Mouse (Mus musculus) embryo, embryonic 11.5 days (tissue): ENCODE results near the gene Fancm.
"Not testable (repeated sequence)": the region's sequence is repeated elsewhere in the genome, so short reads cannot be mapped to it uniquely, and the experiment has no call there.

Source experiments
- DNase-seq: peaks from one replicate; pipeline ENCODE4 v3.0.0-alpha.2; 2012; ENCODE audit warnings: low read depth, low spot score

The Fancm gene

DNA sequence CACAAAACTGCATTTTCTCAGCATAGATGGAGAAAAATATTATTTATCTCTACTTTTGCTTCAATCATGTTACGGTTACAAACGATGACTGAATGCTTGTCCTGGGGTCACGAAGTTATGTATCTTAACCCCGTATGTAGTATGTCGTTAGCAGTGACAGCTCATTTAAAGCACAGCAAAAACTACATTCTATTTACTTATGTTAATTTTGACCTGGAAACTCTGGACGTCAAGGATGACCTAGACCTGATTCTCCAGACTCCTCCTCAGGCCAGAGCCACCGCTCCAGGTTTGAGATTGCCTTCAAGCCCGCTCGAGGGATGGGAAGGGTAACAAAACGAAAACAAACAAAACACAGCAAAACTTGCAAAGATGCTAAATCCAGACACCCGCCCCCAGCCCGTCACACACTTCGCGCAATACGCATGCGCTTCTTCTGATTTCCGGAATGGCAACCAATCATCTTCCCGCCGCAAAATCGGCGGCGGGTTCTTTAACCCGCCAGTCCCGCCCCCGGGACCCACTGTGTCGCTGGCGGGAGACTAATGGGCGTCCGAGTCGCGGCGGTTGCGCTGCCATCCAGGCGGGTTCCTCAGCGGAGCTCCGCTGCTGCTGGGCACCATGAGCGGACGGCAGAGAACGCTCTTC lies at the start of gene Fancm:
Fancm (plus strand) TSS at position 519 of the 648 bp plus-strand sequence.
- peak; percentile 87 for DNase-seq

DNA sequence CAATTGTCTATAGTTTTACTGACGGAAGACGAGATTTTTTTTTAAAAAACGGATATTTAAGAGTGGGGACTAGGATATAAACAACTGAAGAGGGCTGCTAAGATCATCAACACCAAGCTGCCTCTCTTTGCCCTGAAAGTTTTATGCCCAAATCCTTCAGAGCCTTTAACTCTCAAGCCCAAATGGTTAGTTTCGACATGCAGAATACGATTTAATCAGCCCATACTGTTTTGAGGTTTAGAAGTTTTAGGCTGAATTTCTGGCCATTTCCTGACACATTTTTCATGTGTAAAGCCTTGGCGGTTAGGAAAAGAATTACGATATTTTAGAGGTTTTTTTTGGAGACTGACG lies 39.6 kb upstream of the Fancm start:
- DNase-seq: no peak

DNA sequence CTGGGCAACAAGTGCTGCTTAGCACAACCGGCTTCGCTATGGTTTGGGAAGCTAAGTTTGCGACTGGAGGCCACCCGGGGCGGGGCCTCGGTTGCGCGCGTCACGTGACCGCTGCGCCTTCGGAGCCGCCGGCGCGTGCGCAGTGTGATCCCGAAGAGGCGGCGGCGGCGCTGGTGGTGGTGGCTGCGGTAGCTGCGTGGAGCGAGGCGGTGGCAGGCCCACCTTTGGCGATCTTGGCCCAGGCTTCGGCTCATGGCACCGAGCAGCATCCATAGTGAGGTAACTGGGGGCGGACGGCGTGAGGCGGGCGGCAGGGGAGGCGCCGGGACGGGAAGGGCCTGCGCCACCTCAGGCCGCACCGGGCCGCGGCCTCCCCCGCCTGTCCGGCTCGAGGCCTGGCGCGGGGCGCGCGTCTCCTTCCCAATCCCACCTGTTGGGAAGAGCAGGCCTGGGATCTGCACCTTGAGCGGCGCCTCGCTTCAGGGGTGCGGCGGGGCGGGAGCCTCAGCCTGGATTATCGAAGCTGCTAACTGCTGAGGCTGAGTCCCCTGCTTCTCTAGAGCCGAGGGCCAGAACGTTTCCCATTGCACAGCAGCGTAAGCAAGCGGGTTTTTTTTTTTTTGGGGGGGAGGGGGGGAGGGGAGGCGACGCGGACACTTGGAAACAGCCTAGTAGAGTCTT lies 39.1 kb upstream of the Fancm start, which contains the start of gene Prpf39:
Prpf39 (plus strand) TSS at position 144 of the 681 bp plus-strand sequence.
- peak; percentile 85 for DNase-seq

DNA sequence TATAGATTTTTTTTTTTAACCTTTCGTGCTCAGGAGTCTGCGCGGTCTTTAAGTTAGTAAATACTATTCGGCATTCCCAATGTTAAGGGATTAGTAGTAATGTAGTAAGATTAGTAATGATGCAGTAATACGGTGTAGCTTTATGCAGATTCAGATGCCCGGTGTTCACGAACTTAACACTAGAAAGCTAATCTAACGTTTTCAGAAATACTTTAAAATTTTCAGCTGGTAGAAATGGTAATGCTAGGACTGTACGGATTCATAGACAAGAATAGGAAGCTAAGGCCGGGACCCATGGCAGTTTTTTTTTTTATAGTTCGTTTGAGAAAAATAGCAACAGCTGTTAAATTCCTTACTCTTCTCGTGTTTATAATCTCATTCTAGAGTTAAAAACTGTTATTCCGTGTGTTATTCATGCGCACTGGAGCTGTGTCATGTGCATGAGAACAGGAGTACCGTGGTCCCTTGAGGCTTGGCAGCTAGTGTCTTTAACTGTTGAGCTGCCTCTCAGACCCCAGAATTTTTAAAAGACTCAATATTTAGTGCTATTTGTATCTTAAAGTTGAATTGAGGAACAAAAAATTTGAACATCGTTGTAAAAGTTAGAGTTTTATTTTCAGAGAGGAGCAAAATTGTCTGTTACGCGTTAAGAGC lies 38.4 kb upstream of the Fancm start:
- DNase-seq: no peak

DNA sequence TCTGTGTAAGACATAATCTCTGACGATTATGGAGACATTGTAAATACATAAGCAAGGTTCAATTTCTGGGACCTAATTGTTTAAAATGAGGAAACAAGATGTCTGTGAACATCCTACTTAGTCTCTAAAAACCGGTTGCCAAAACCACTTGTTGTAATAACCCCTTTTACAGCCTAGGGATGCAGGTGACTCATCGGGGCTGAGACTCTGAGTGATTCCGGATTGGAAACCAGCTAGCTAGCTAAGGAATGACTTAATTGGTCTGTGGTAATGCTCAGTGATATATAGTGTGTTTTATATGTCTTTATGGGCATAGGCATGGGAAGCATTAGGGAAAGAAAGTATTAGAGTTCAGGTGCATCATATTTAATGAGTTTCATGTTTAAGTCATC lies 37.9 kb upstream of the Fancm start:
- DNase-seq: no peak

DNA sequence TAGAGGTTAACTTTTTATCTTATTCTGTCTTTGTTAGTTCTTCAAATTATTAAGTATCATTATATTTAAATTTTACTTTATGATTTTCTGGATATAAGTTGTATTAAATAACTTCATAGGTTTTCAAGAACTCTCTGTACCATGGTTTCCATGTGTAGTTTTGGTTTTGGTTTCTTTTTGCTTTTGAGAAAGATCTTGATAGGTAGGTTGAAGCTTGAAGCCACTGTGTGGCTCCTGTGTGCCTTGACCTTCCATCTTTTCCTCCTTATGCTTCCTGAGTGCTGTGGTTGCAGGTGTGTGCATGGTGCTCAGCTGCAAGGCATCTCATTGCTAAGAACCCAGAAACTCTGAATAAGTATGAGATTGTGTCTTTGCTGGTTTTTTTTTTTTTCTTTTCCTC lies 26.6 kb upstream of the Fancm start:
- no peak for DNase-seq

DNA sequence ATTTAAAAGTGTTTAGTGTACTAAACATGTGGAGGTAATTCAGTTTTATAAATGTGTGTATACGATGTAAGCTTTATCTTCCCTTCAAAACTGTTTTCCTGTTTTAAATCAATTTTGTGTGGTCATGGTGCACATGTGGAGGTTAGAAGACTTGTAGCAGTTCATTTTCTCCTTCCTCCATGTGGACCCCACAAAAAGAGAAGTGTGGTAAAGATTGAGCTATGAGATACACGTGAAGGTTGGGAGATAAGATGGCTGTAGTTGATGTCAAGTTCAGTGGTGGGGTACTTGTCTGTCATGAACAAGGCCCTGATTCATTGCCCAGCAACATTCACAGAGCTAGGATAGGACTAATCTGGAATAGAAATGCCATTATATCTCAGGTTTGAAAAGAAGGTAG lies 17.2 kb upstream of the Fancm start:
- DNase-seq: no peak

DNA sequence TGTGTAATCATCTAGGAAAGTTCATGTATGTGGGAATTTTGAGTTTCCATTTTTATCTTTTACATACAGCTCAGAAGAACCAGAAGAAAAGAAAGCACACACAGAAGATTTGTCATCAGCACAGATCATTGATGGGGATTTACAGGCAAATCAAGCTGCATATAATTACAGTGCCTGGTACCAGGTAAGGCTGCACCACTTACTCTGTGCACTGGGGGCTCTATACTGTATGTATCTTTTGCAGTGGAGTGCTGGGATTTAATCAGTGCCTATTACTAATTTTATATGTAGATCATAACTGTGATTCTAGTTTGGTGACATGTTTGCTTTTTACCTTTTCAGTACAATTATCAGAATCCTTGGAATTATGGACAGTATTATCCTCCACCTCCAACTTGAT lies 14.3 kb upstream of the Fancm start:
- DNase-seq: no peak

DNA sequence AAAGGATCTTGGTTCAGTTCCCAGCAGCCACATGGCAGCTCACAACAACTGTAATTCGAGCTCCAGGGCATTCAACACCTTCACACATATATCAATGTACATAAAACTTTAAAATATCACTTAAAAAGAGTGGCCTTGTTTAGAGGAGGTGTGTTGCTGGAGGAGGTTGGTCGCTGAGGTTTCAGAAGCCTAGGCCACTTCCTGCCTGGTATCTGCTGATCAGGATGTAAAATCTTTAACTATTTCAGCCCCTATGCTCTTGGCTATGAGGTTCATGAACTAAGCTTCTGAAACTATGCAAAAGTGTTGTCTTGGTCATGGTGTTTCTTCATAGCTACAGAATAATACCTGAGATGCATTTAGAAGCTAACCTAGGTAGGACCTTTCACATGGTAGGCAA lies 10.2 kb upstream of the Fancm start:
- DNase-seq: no peak

DNA sequence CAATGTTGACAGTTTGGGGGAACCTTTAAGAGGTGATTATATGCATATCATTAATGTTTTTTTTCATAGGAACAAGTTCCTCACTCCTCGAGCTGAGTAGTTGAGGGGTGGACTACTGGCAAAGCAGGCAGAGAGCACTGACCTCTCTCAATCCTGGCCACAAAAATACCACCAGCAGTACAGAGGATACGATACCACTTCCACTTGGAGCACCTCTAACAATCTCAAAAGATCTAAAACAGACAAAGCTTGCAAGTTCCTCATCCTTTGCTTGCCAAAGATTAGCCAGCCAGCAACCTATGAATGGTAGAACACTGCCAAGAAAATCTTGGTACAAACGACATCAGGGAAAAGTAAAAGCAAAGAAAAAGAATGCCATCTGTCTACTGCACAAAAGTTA lies 9.2 kb upstream of the Fancm start:
- DNase-seq: no peak

DNA sequence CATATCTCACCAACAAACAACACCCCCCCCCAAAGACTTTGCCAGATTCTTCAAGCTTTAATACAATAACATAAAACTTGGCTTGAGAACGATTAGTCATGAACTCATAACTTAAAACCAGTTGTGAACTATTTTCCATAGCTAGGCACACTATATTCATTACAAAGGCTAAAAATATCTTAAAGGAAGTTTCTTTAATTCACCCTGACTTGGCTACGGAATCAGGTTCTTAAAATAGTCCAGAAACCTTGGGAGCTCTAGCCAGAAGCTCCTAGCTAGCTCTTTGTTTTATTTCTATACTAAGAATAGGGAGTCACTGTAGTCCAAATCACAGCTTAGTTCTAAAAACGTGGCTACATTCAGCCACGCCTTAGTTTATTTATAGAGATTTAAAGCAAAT lies 7.0 kb upstream of the Fancm start:
- DNase-seq: no peak

DNA sequence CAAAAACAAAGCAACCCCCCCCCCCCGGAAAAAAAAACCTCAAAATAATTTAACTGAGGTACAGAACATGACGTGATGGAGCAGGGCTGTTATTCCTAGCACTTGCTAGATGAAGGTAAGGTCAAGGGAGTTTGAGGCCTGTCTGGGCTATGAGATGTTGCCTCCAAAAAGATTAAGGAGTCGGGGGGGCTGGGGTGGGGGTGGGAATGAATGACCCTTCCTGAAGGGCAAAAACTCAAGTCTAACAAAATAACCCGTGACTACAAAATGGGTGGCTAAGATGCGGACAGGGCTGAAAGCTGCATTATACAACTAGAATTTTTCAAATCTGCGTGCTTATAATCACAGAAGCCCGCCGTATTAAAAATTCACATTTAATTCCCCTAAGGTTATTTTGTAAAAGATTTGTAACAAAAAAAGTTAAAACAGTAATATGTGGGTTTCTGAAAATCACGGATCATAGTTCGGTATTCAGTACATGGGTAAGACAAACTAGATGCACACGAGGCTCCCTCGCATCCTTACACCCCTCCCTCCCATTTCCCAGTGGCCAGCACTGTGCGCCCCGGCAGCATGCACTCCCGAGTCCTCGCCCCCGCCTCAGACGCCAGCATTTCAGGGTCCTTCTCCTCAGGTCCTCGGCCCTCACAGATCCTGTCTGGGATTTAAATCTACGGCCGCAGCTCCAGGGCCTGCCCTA lies 2.3 kb upstream of the Fancm start:
- no peak for DNase-seq

DNA sequence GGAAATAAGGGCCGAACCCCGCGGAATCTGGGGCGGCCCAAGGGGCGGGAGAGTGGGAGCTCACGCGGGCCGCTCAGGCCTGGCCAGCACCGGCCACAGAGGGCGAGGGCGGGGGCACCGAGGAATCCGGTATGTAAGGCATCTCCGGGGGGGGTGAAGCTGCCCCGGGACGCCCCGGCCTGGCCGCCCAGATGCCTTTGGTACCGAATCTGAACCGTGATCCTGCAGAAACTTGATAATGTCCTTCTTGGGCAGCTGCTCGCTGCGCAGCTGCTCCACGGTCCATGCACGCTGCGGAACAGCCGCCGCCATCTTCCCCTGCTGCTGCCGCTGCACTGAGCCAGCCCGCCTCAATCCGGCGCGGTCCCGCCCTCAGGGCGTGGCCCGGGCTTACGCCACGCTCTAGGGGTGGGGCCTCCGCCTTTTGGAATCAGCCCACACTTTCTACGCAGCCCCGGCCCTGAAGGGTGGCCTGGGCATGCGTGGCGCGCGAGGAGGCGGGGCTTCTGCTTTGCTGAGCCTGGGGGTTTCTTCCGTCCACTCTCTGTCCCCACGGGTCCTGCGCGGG lies 1.7 kb upstream of the Fancm start, which contains the start of gene Fkbp3:
Fkbp3 (minus strand) TSS at position 397 of the 568 bp plus-strand sequence.
- DNase-seq: peak; percentile 96

DNA sequence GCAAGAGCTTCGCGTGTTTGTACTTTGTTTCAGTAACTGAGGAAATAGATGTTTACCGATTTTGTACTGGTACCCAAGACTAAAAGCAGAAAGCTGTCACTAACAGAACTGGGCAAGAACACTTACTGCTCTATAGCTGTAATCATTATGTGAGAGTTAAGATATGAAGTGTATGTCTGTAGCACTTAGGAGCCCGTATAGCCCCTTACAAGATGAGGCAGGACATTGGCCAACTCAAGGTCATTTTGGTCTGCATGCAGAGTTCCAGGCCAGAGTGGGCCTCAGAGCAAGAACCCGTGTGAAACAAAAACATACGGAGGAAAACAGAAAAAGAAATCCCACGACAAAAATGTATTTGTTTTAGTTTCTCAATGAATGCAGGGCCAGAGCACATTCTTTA lies 752 bp upstream of the Fancm start:
- DNase-seq: no peak

DNA sequence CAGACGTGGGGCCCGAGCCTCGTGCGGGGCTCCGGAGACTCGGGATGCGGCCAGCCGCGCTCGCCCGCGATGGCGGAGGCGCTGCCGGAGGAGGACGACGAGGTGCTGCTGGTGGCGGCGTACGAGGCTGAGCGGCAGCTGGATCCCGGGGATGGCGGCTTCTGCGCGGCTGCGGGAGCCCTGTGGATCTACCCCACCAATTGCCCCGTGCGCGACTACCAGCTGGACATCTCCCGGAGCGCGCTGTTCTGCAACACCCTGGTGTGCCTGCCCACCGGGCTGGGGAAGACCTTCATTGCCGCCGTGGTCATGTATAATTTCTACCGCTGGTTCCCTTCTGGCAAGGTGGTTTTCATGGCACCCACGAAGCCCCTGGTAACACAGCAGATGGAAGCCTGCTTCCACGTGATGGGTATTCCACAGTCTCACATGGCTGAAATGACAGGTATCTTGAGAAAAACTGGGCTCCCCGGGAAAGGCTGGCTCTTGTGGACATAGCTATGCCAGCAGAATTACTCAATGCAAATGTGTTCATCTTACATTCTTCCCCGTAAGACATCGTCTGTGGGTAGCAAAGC lies 419 bp downstream of the Fancm start:
- no peak for DNase-seq

DNA sequence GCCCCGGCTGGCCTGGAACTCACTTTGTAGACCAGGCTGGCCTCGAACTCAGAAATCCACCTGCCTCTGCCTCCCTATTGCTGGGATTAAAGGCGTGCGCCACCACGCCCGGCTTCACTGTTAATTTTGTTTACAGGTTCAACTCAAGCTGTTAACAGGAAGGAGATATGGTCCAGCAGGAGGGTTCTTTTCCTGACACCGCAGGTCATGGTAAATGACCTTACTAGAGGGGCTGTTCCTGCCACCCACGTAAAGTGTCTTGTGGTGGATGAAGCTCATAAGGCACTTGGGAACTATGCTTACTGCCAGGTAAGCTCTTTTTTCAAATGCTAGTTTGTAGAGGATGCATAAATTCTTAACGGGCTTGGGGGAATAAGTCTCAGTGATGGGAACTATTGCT lies 1.5 kb downstream of the Fancm start:
- DNase-seq: no peak

DNA sequence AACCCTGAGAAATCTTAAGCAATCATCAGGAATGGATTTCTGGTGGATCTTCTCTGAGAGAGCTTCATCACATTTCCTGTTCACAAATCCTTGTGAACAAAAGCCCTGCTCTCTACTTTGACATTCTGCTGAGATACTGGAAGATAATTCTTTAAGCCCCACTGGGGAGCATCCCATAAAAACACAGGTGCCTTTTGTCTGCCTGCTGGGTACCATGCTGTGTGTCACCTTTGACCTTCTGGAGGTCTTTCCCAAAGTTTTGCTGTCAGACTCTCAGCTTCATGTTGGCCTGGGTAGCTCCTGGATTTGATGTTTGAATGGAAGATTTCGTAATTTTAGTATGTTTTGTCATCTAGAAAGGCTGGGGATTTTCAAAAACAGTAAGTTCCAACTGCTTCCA lies 33.3 kb downstream of the Fancm start:
- no peak for DNase-seq

DNA sequence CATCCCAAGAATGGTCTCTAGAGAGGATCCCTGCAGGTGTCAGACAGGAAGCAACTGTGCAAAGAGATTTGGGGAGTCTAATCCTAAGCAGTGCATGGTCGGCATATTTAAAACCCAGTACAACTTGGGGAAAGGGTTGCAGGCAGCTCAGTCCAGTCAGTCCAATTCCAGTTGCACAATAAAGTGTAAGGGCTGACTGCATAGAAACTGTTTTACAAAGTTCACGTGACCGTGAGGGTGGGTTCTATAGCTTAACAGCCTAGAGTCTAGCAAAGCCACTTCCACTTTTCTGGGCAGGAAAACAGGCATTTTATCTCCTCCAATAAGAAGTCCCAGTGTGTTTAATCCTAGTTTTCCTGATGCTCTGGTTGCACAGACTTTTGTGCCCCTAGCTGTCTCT lies 36.1 kb downstream of the Fancm start:
- DNase-seq: no peak

DNA sequence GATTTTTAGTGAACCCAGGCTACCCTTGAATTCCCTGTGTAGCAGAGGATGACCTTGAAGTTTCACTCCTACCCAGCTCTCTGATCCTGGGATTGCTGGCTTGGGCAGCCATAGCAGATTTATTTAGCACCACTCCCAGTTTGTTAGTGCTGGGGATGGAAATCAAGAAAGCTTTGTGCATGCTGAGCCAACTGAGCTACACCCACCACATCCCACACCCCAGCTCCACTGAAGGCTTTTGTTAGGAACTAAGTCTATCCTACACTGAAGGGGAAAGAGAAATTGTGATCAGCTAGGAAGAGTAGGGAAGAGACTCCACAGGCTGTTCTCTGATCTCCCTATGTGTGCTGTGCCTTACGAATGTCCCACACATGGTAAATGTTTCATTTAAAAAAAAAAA lies 37.4 kb downstream of the Fancm start:
- no peak for DNase-seq

DNA sequence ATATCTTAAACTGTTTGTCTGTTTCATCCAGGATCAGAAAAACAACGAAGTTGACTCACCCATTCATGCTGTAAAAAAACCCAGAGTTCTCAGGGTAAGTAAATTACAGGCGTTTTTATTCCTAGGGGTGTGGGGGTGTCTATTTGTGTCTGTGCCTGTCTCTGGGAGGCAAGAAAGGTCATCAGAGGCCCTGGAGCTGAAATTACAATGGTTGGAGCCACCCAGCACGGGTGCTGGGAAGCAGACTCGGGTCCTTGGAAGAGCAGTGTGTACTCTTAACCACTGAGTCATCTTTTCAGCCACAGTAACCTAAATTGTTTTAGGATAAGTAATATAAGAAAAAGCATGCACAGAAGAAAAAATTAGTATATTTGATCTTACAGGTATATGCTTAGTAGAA lies 38.5 kb downstream of the Fancm start:
- DNase-seq: no peak

DNA sequence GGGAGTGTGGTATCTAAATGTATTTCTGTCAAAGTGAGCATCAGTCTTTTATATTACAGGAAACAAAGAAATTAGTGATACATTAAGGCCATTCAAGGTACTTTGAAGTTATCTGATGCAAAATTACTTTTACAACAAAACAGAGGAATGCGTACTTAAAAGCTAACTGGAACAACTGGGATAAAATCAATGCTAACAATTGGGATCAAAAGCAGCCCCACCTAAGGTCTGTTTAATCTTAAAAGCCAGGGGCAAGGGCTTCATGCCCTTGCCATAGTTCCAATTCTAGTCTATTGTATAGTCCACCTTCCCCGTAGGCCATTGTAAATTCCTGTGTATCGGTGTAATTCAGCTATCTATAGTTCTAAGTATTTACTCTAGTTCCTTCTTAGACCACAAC lies 39.6 kb downstream of the Fancm start:
- not testable (repeated sequence) for DNase-seq

DNA sequence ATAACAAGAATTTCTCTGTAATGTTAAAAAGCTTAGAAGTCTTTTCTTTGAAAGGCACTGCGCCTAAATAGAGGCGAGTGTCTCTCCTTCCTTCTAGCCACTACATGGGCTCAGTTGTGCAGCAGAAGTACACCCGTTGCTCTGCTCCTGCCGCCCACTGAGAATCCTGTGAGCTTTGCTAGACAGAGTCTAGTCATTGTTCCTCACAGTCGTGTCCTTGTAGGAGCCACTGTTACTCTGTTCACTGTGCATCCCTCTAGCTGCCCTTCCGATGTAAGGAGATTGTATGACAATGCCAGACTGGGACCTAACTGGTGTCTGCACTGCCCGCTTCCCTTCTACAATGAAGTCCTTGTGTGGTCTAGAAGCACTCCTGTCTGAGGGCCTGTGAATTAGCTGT lies 43.6 kb downstream of the Fancm start:
- DNase-seq: no peak
